Mouse (Mus musculus): ENCODE measurements around the gene Usp8. TPM values are rescaled to one million over a fixed set of nuclear protein-coding genes. Genes with fewer than 3 reads are reported as not detected.

Usp8 gene
- polyA plus RNA-seq, 1 experiment from 2014 or later = 40.8 TPM

DNA sequence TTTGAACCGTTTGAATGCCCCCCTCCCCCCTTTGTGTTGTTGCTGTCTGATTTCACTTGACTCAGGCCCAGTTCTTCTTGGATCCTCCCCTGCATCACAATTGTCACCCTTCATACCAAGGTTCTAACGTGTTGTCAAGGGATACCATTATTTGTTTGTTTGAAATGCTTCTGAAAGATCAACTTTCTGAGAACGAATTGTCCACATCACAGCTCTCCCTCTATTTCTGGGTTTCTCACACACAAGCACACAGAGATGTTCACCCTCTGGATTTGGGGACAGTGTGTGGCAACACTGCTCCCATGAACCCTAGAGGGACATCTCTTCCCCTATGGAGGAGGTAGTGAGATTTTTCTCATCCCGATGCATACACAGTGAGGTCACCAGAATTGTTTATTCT, 76.2 kb downstream of the Usp8 start, which contains the start of gene Usp50:
Gene Usp50 (minus strand): TSS at position 101 of the 400 bp plus-strand sequence.
- H3K9ac ChIP-seq = no peak within 1 kb of the TSS
- no peaks in the 10 kb centered on the region for H3K27me3 ChIP-seq
- no peak within 1 kb of the TSS for H3K4me2 ChIP-seq
- ATAC-seq (ENCODE audit: insufficient number of reproducible peaks, low FRiP score, low TSS enrichment, low read depth) = no peak
- H3K36me3 ChIP-seq = no peaks in the 10 kb centered on the region
- WGBS = 75% methylated on average over 4 of the region's 4 CpGs
- H3K9me3 ChIP-seq = no peaks in the 10 kb centered on the region
- no peak within 1 kb of the TSS for H3K4me3 ChIP-seq
- no peak within 1 kb of the TSS for H3K27ac ChIP-seq
- peaks cover 6% of the 10 kb centered on the region; the same call in 1 of the 2 replicates for H3K4me1 ChIP-seq

DNA sequence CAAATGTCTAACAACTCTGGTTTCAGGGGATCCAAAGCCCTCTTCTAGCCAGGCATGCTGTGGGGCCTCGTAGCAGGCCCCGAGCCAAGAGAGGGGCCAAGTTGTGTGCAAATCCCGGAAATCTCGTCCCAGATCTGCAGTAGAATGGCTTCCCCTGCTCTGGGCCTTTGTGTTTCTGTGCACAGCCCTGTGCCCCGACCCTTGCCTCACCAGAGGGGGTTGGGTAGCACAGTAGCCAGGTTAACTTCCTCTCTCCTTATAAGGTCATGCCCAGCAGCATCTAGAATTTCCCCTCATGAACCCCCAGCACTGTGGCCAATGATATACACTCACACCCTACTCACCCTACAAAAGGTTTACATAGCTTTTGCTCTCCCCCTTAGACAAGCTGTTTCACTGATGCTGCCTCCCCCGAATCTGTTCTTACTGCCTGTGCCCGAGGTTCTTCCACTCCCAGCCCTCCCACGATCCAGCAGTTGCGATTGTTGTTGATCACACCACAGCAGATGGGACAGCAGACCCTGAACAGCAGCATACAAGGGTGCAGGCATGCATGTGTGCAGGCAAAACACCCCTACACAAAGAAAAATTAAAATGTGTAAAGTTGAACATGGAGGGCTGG, 80.7 kb downstream of the Usp8 start:
- no peak overlapping the region for H3K4me3 ChIP-seq
- no peak for ATAC-seq (ENCODE audit: insufficient number of reproducible peaks, low FRiP score, low TSS enrichment, low read depth)
- peaks cover 6% of the 10 kb centered on the region; the same call in 1 of the 2 replicates for H3K4me1 ChIP-seq
- no peak overlapping the region for H3K9ac ChIP-seq
- H3K27me3 ChIP-seq = no peaks in the 10 kb centered on the region
- H3K4me2 ChIP-seq = no peak overlapping the region
- H3K36me3 ChIP-seq = peaks cover 24% of the 10 kb centered on the region
- 48% methylated on average over 9 of the region's 9 CpGs for WGBS
- peak overlapping the region; percentile 33; the same call in 1 of the 2 replicates for H3K27ac ChIP-seq
- no peaks in the 10 kb centered on the region for H3K9me3 ChIP-seq

- ATAC-seq (ENCODE audit: insufficient number of reproducible peaks, low FRiP score, low TSS enrichment, low read depth) = no peak
- 57% methylated on average over 5 of the region's 5 CpGs for WGBS
- H3K4me3 ChIP-seq = no peak overlapping the region
- peaks cover 55% of the 10 kb centered on the region for H3K36me3 ChIP-seq
- H3K4me2 ChIP-seq = no peak overlapping the region
- no peaks in the 10 kb centered on the region for H3K27me3 ChIP-seq
- no peaks in the 10 kb centered on the region for H3K9me3 ChIP-seq
- H3K27ac ChIP-seq = no peak overlapping the region
- H3K4me1 ChIP-seq = peaks cover 5% of the 10 kb centered on the region; the same call in 1 of the 2 replicates
- no peak overlapping the region for H3K9ac ChIP-seq
Measured at GRCm38 (mm10) chr2:126792611-126793010, 85.5 kb downstream of the Usp8 start.

- Histone ChIP-seq H3K4me3 (no peak overlapping the region), H3K27me3 (no peaks in the 10 kb centered on the region), H3K4me1 (no peaks in the 10 kb centered on the region), H3K9ac (no peak overlapping the region), H3K27ac (no peak overlapping the region), H3K9me3 (no peaks in the 10 kb centered on the region), H3K36me3 (peaks cover 64% of the 10 kb centered on the region), H3K4me2 (no peak overlapping the region)
- 84% methylated on average over 3 of the region's 3 CpGs for WGBS
- no peak for ATAC-seq (ENCODE audit: insufficient number of reproducible peaks, low FRiP score, low TSS enrichment, low read depth)
Measured at GRCm38 (mm10) chr2:126795708-126796107, 88.6 kb downstream of the Usp8 start.

- Histone ChIP-seq H3K4me1 (no peaks in the 10 kb centered on the region), H3K27me3 (no peaks in the 10 kb centered on the region), H3K9me3 (no peaks in the 10 kb centered on the region), H3K27ac (no peak overlapping the region), H3K4me3 (no peak overlapping the region), H3K36me3 (peaks cover 53% of the 10 kb centered on the region), H3K4me2 (no peak overlapping the region), H3K9ac (no peak overlapping the region)
- 73% methylated on average over 5 of the region's 5 CpGs for WGBS
- no peak for ATAC-seq (ENCODE audit: insufficient number of reproducible peaks, low FRiP score, low TSS enrichment, low read depth)
Measured at GRCm38 (mm10) chr2:126798455-126798854, 91.3 kb downstream of the Usp8 start.

- Histone ChIP-seq H3K27ac (no peak overlapping the region), H3K27me3 (no peaks in the 10 kb centered on the region), H3K4me3 (no peak overlapping the region), H3K4me1 (no peaks in the 10 kb centered on the region), H3K36me3 (peaks cover 41% of the 10 kb centered on the region), H3K9me3 (no peaks in the 10 kb centered on the region), H3K4me2 (no peak overlapping the region), H3K9ac (no peak overlapping the region)
- ATAC-seq (ENCODE audit: insufficient number of reproducible peaks, low FRiP score, low TSS enrichment, low read depth) = no peak
- whole genome bisulfite sequencing = 93% methylated on average over 3 of the region's 3 CpGs
Measured at GRCm38 (mm10) chr2:126801980-126802379, 94.9 kb downstream of the Usp8 start.

Other genes with a start within 250 kb of the Usp8 start
- gene Atp8b4, start 206.7 kb upstream of the Usp8 start, polyA plus RNA-seq (2015; fragmentation: Nextera tagmentation; extraction: Ambion mirVana) = 0.43 and 0.77 TPM in 2 replicates
- 0.27 and 0.34 TPM in 2 replicates for gene Slc27a2, start 154.9 kb upstream of the Usp8 start, polyA plus RNA-seq (2015; fragmentation: Nextera tagmentation; extraction: Ambion mirVana)
- 151 and 153 TPM in 2 replicates for gene Hdc, start 88.0 kb upstream of the Usp8 start, polyA plus RNA-seq (2015; fragmentation: Nextera tagmentation; extraction: Ambion mirVana)
- gene Gabpb1, start 31.0 kb upstream of the Usp8 start, polyA plus RNA-seq (2015; fragmentation: Nextera tagmentation; extraction: Ambion mirVana) = 44.5 and 46.2 TPM in 2 replicates
- gene Usp50, start 76.1 kb downstream of the Usp8 start, polyA plus RNA-seq (2015; fragmentation: Nextera tagmentation; extraction: Ambion mirVana) = 1.8 and 2.0 TPM in 2 replicates
- 45.6 and 53.1 TPM in 2 replicates for gene Trpm7, start 168.9 kb downstream of the Usp8 start, polyA plus RNA-seq (2015; fragmentation: Nextera tagmentation; extraction: Ambion mirVana)
- 56.7 and 62.7 TPM in 2 replicates for gene Sppl2a, start 225.9 kb downstream of the Usp8 start, polyA plus RNA-seq (2015; fragmentation: Nextera tagmentation; extraction: Ambion mirVana)